Mouse (Mus musculus) heart, adult 2 months (tissue): Measurements from ENCODE around the gene Ctdnep1. TPM values are rescaled to one million over a fixed set of nuclear protein-coding genes. Genes with fewer than 3 reads are reported as not detected.

Experiments used
- DNase-seq, 2 experiments: peaks; one replicate each; pipeline ENCODE4 v3.0.0; 2021
- H3K27ac ChIP-seq: fragments of 200-600 bp; 2 replicates; pipeline ENCODE4 v1.8.1; 2022
- H3K27me3 ChIP-seq: fragments of 200-500 bp; 2 replicates; pipeline ENCODE4 v1.6.1; 2012; ENCODE audit warnings: mild to moderate bottlenecking, low read length, inconsistent platforms, mixed read lengths; ENCODE audit not compliant: control insufficient read depth, insufficient read depth
- H3K36me3 ChIP-seq: fragments of 200-500 bp; 2 replicates; pipeline ENCODE4 v1.6.1; 2012; ENCODE audit warnings: low read length, inconsistent platforms; ENCODE audit not compliant: control insufficient read depth, insufficient read depth
- H3K4me1 ChIP-seq: fragments of 200-500 bp; 2 replicates; pipeline ENCODE4 v1.6.1; 2011; ENCODE audit warnings: low read length; ENCODE audit not compliant: control insufficient read depth, insufficient read depth
- H3K4me3 ChIP-seq: fragments of 200-600 bp; 2 replicates; pipeline ENCODE4 v1.8.1; 2022
- H3K79me2 ChIP-seq: fragments of 200-500 bp; replicated peaks from 2 replicates; pipeline ENCODE4 v1.6.1; 2012; ENCODE audit warnings: mild to moderate bottlenecking, inconsistent platforms, low read length, moderate library complexity, mixed read lengths; ENCODE audit not compliant: control insufficient read depth, insufficient read depth
- H3K9ac ChIP-seq: fragments of 200-500 bp; 2 replicates; pipeline ENCODE4 v1.6.1; 2012; ENCODE audit warnings: low read depth, mild to moderate bottlenecking, control low read depth, inconsistent platforms, low read length, mixed read lengths
- CTCF ChIP-seq: fragments of 200-600 bp; IDR thresholded peaks from 2 replicates; pipeline ENCODE4 v1.8.1; 2022; ENCODE audit warnings: antibody characterized with exemption, mild to moderate bottlenecking, moderate library complexity
- EP300 ChIP-seq: fragments of 200-500 bp; IDR thresholded peaks from 2 replicates; pipeline ENCODE4 v1.6.1; 2011; ENCODE audit warnings: low read depth, low read length, control low read depth; ENCODE audit not compliant: insufficient read depth
- POLR2A ChIP-seq: fragments of 200-500 bp; IDR thresholded peaks from 2 replicates; pipeline ENCODE4 v1.6.1; 2011; ENCODE audit warnings: mild to moderate bottlenecking, low read depth, low read length, control low read depth; ENCODE audit not compliant: insufficient read depth
- WGBS: fragments of 180-500 bp; shearing (Covaris S2); methylation state at CpG from one replicate; pipeline ENCODE4 v1.1.7; 2018; 5-methylcytosine and 5-hydroxymethylcytosine counted together
- intact Hi-C: fragments of 180-260 bp; cut with DNase I; formaldehyde crosslinking; loops from one replicate; pipeline ENCODE4 v1.15.1; 2025
- polyA plus RNA-seq: library from polyadenylated mRNA; depleted of rRNA; stranded (reverse); fragments of >200 nt; gene quantifications from 2 replicates; pipeline ENCODE4 v1.2.3, GENCODE M21; 2012
- total RNA-seq, 2 experiments: library from RNA; stranded (reverse); gene quantifications; 2 replicates each; pipeline ENCODE4 v1.2.3; 2021

The Ctdnep1 gene
- total and polyA plus RNA-seq, 3 experiments: 138 to 144 (median 143) TPM

GRCm38 (mm10) chr11:69935137-69935879, 45.6 kb upstream of the Ctdnep1 start, which contains the start of gene Ybx2:
Gene Ybx2, plus strand, starts transcription at chr11:69935796.
- peak within 1 kb of the TSS; percentile 81 for H3K9ac ChIP-seq
- H3K36me3 ChIP-seq: no peaks in the 10 kb centered on the region
- intact Hi-C loops: loop anchor here (2.0 kb wide), 1 partner anchor 65 kb away; the partner anchor contains the start of gene Dvl2
- peak within 1 kb of the TSS; percentile 71 for H3K27ac ChIP-seq
- TF ChIP-seq CTCF (peak; percentile 21; the same call in 1 of the 2 replicates), EP300 (no peak)
- H3K4me1 ChIP-seq: peaks cover 11% of the 10 kb centered on the region
- H3K27me3 ChIP-seq: no peaks in the 10 kb centered on the region
- 3% methylated on average over 62 of the region's 62 CpGs for WGBS
- peak within 1 kb of the TSS; percentile 50 for H3K4me3 ChIP-seq
- DNase-seq: peak; percentile 88 to 89
- no peaks in the 10 kb centered on the region for H3K79me2 ChIP-seq

- Histone ChIP-seq H3K79me2 (no peaks in the 10 kb centered on the region), H3K4me1 (peaks cover 11% of the 10 kb centered on the region), H3K27me3 (no peaks in the 10 kb centered on the region), H3K27ac (peak overlapping the region; percentile 71), H3K9ac (peak overlapping the region; percentile 81), H3K36me3 (no peaks in the 10 kb centered on the region), H3K4me3 (peak overlapping the region; percentile 50)
- intact Hi-C loops: no loop called here
- no peak for TF ChIP-seq POLR2A
- TF ChIP-seq EP300: no peak
- TF ChIP-seq CTCF: no peak
- WGBS: 2% methylated on average over 30 of the region's 30 CpGs
- peak in 1 of 2 experiments; percentile 40 for DNase-seq
These were observed 44.8 kb upstream of the Ctdnep1 start for GRCm38 (mm10) chr11:69936156-69936555.

GRCm38 (mm10) chr11:69936714-69937347, 44.1 kb upstream of the Ctdnep1 start:
- intact Hi-C loops: no loop called here
- peak overlapping the region; percentile 81 for H3K9ac ChIP-seq

DNA sequence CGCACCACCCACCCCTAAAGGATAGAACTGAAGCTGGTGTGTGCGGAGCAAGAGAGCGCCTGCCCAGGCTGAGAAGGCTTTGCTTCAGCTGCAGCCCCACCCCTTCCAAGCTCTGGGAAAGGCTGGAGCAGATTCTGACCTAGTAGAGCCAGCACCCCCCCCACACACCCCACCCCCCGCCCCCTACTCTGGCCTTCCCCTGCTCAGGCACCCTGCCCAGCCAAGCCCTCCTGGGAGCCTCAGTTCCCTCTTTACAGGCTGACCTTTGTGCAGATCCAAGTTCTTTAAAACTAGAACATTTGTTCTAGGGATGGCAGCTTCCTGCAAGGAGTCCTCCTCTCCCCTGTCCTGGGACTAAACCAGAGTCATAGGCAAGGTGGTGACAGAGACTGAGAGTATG, 43.6 kb upstream of the Ctdnep1 start:
- WGBS: 21% methylated on average over 4 of the region's 4 CpGs
- TF ChIP-seq EP300 (no peak), POLR2A (0 out of 2 replicates have a peak, but pooled peaks have one; percentile 23), CTCF (no peak)
- intact Hi-C loops: no loop called here
- Histone ChIP-seq H3K27me3 (no peaks in the 10 kb centered on the region), H3K36me3 (no peaks in the 10 kb centered on the region), H3K4me1 (peaks cover 11% of the 10 kb centered on the region), H3K79me2 (no peaks in the 10 kb centered on the region), H3K4me3 (no peak overlapping the region), H3K9ac (peak overlapping the region; percentile 34), H3K27ac (peak overlapping the region; percentile 71)
- DNase-seq: peak; percentile 67 to 71

More at GRCm38 (mm10) chr11:69936714-69937347, 44.1 kb upstream of the Ctdnep1 start:
- peak; percentile 38 to 53 for DNase-seq
- 33% methylated on average over 9 of the region's 9 CpGs for WGBS
- Histone ChIP-seq H3K27ac (peak overlapping the region; percentile 71), H3K79me2 (no peaks in the 10 kb centered on the region), H3K4me3 (peak overlapping the region; percentile 50; the same call in 1 of the 2 replicates), H3K4me1 (peaks cover 11% of the 10 kb centered on the region), H3K36me3 (no peaks in the 10 kb centered on the region), H3K27me3 (no peaks in the 10 kb centered on the region)
- no peak for TF ChIP-seq EP300
- no peak for TF ChIP-seq POLR2A
- TF ChIP-seq CTCF: no peak

DNA sequence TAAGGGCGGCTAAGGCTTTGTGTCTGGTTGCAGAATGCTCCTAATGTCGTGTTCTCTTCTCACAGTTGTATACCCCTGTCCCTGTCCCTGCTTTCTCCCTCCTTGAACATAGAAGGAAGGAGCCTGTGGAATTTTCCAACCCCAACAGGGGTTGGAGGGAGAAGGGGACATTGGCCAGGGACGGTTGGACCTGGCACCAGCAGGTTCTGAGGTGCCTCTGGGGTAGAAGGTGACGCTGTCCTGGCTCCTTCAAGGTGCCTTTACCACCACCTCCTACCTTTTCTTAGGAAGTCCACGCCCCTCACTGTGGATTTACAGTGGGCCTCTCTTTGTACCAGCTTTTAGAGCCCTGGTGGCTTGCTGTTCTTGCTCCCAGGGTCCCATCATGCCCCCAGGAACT, 43.1 kb upstream of the Ctdnep1 start:
- intact Hi-C loops: loop anchor here (1.0 kb wide), 1 partner anchor 8 kb away; no protein-coding TSS in a partner anchor
- Histone ChIP-seq H3K27me3 (no peaks in the 10 kb centered on the region), H3K4me1 (peaks cover 11% of the 10 kb centered on the region), H3K9ac (peak overlapping the region; percentile 34), H3K79me2 (no peaks in the 10 kb centered on the region), H3K36me3 (no peaks in the 10 kb centered on the region), H3K27ac (peak overlapping the region; percentile 71), H3K4me3 (no peak overlapping the region)
- 57% methylated on average over 5 of the region's 5 CpGs for WGBS
- no peak for TF ChIP-seq EP300
- no peak for DNase-seq
